Mouse (Mus musculus) heart, adult 18-20 months (tissue): ENCODE data around the gene Cutal. TPM values are rescaled to one million over a fixed set of nuclear protein-coding genes. Genes with fewer than 3 reads are reported as not detected.

Source experiments
- DNase-seq, 2 experiments: peaks; one replicate each; pipeline ENCODE4 v3.0.0; 2021 to 2022; ENCODE audit warnings: mixed read lengths in 1 of 2
- total RNA-seq, 2 experiments: library from RNA; stranded (reverse); gene quantifications; 2 replicates each; pipeline ENCODE4 v1.2.3; 2021

Cutal gene
- total RNA-seq, 2 experiments from 2014 or later = 0.74 to 1.3 TPM

- no peak for DNase-seq
These were observed 40.6 kb downstream of the Cutal start for GRCm38 (mm10) chr2:34914823-34915082.

GRCm38 (mm10) chr2:34915103-34915502 is 40.9 kb downstream of the Cutal start:
- DNase-seq = no peak

DNA sequence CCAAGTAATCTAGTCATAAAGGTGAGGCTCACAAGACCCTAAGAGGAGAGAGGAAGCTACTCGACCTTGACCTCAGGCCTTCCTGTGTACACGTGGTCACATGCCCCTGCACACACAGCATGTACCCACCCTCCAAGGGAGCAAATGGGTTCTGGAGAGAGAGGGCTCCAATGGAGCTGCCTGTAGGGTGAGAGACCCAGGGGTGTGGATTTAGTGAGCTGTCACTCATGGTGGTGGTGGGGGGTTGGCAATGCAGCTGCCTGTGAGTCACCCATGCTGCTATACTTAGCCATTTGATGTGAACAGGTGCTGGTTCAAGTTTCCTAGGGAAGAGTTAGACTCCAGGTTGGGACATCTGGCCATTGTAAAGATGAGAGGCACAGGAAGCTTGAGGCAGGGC is 45.9 kb downstream of the Cutal start:
- DNase-seq = no peak

DNA sequence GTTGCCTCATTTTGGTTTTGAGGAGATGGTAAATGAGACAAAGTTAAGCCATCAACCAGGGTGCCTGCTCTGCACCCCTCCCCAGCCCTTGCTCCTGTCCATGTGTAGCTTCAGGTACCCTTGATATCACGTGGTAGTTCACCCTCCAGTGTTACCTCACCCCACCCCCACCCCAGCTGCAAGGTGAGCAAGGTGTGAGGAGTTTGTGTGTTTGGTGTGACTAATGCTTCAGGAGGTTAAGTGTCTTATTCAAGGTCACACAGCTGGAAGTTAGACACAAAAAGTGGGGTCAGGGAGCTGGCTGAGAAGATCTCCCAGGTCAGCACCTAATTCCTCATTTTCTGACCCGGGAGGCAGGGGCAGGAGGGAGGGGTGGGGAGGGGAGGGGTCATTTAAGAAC is 48.5 kb downstream of the Cutal start:
- no peak for DNase-seq

GRCm38 (mm10) chr2:34927320-34927719 is 53.1 kb downstream of the Cutal start:
- no peak for DNase-seq

DNA sequence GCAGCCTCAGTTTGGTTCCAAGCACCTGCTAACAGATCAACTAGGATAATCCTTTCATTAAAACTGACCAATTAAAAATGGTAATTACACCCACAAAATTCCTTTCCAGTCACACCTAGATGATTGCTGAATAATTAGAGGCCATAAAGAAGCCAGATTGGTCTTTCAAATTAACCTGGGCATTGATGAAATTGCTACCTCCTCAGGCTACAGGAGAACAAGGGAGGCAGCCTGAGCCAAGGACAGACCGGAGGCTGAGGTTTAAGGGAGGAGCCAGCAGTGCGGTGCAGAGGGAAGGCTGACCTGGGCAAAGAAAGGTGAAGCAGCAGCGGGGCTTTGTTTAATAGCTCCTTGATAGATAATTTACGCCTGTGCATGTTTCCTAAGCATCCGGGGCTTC is 63.3 kb downstream of the Cutal start:
- no peak for DNase-seq

- peak; percentile 51 to 60 for DNase-seq
These were observed 64.3 kb downstream of the Cutal start for GRCm38 (mm10) chr2:34938269-34939208.

DNA sequence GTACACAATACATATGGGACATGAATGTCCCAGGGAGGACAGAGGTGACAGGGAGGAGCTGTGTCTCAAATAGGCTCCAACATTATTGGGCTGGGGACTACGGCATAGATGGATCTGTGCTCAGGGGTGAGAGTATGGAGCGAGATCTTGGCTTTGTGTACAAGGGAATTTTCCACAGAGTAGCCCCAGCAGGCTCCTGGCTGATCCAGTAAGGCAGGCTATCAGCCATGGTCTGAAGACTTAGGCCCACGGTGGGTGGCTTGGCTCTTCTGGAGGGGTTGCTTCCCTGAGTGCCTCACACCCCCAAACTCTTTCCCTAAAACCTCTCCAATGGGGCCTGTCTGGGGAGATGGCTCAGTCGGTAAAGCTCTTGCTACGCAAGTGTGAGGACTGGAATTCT is 66.0 kb downstream of the Cutal start:
- no peak for DNase-seq

DNA sequence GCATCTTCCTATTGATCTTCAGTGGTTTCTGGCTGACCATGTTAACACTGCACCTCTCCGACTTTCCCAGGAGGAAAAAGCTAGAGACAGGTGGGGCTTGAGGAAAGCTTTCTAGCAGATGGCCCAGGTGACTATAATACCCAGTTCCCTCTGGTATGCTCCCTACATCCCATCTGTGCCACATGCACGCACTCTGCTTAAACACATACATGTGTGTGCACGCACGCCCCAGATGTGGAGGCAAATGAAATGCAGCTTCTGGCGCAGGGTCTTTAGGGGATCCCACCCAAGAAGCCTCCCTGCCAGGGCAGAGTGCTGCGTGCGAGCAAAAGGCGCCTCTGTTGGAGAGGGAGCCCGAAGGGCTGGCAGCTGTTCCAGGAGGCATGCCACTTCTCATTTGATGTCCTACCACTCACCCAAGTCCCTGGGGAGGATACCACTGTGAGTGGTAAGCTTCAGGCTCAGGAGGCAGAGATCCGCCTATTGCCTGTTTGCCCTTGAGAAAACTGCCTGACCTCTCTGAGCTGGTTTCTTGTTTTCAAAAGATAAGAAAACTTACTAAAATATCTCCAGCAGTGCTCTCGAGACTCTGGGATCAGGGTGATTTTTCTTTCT is 67.0 kb downstream of the Cutal start:
- DNase-seq = no peak

Other genes starting within 250 kb of the Cutal start
- gene Gapvd1, start 119.2 kb upstream of the Cutal start, total RNA-seq = 10 to 100 TPM; 39.7 to 40.2 TPM
- 100 to 1,000 TPM; 563 to 758 TPM for gene Hspa5, start 102.4 kb upstream of the Cutal start, total RNA-seq
- gene Rabepk, start 74.5 kb upstream of the Cutal start, total RNA-seq = 10 to 100 TPM; 13.5 to 15.5 TPM
- gene Fbxw2, start 48.1 kb upstream of the Cutal start, total RNA-seq = 10 to 100 TPM; 46.9 to 49.2 TPM
- gene Gm34653, start 41.4 kb upstream of the Cutal start, total RNA-seq = not detected
- 10 to 100 TPM; 16.7 to 18.5 TPM for gene Psmd5, start 572 bp downstream of the Cutal start, total RNA-seq
- gene Phf19, start 39.6 kb downstream of the Cutal start, total RNA-seq = under 1 TPM; 0.93 to 0.99 TPM
- 1 to 10 TPM; 1.9 to 3.5 TPM for gene Traf1, start 87.4 kb downstream of the Cutal start, total RNA-seq
- not detected for gene Hc, start 187.0 kb downstream of the Cutal start, total RNA-seq
- gene AI182371, start 227.1 kb downstream of the Cutal start, total RNA-seq = not detected
- 1 to 10 TPM; 3.7 to 5.2 TPM for gene Cntrl, start 235.1 kb downstream of the Cutal start, total RNA-seq